12 mouse cellular contexts compared by ENCODE assay signal in the genomic region with DNA sequence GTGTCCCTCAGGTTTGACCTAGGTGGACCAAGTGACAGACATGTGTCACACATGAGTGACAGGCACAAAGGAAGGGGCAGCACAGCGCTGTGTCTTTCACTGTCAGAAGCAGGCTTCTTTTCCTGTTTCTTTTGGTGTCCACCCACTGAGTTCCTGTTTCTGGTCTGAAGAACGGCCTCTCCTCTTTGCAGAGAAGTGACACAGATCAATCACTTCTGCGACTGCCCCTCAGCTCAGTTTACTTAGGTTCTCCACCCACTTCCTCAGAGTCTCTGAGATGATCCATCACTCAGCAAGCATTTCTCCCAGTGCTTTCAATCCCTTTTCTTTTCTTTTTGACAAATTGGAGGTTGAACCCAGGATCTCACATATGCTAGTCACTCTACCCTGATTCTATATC. TPM values are rescaled to one million over a fixed set of nuclear protein-coding genes. Genes with fewer than 3 reads are reported as not detected.
A peak's percentile ranks its signal among the peaks of the same experiment; 100 is the strongest.
DNase-seq lines count a peak whose midpoint lies in the region; ATAC-seq lines count a peak whose summit lies in the region.
"Had no signal": no experiment of that assay in that cellular context is flagged by ENCODE, and none has a peak within 500 bp of the region (broad histone marks: within the 10 kb centered on the region; RNA-seq: fewer than 3 reads in every experiment).

No protein-coding gene starts in this region.

- H3K27ac ChIP-seq in liver, embryonic 15.5 days (replicated peaks): peak overlapping the region; percentile 99
- H3K27ac ChIP-seq in kidney, embryonic 14.5 days (ENCODE audit: low read depth, low read length): no peak overlapping the region
- H3K27ac ChIP-seq: hindbrain, embryonic 14.5 days; lung, embryonic 15.5 days had no signal

- no peaks in the 10 kb centered on the region for H3K36me3 ChIP-seq in liver, embryonic 15.5 days (replicated peaks)
- H3K36me3 ChIP-seq in kidney, embryonic 14.5 days (ENCODE audit: control insufficient read depth, insufficient read depth, low read length): no peaks in the 10 kb centered on the region
- H3K36me3 ChIP-seq: lung, embryonic 15.5 days had no signal

- no peaks in the 10 kb centered on the region for H3K9me3 ChIP-seq in liver, embryonic 15.5 days (replicated peaks)
- H3K9me3 ChIP-seq in kidney, embryonic 14.5 days (ENCODE audit: control insufficient read depth, low read length): no peaks in the 10 kb centered on the region
- H3K9me3 ChIP-seq: lung, embryonic 15.5 days had no signal

- H3K27me3 ChIP-seq in liver, embryonic 15.5 days: no peaks in the 10 kb centered on the region
- no peaks in the 10 kb centered on the region for H3K27me3 ChIP-seq in kidney, embryonic 14.5 days (ENCODE audit: control insufficient read depth, insufficient read depth, low read length)
- H3K27me3 ChIP-seq: lung, embryonic 15.5 days had no signal

- H3K4me2 ChIP-seq in liver, embryonic 15.5 days: no peak overlapping the region
- H3K4me2 ChIP-seq in kidney, embryonic 14.5 days (replicated peaks; ENCODE audit: low read depth, low read length): no peak overlapping the region
- H3K4me2 ChIP-seq: hindbrain, embryonic 14.5 days; lung, embryonic 15.5 days had no signal

- peak; percentile 65 to 67 for DNase-seq in spleen, postnatal 36 days (ENCODE audit: low spot score in 2 of 2)
- DNase-seq in spleen, adult 12 weeks (ENCODE audit: low spot score): no peak
- peak; percentile 41 to 49 for DNase-seq in lung, postnatal 4 days
- DNase-seq in left cerebral cortex, adult 9 months (ENCODE audit: low spot score in 2 of 2): no peak
- DNase-seq in cerebellum, adult 11-12 months: no peak
- DNase-seq: adrenal gland, adult 8-10 months; cerebellum, postnatal 10 days; kidney, adult 8-10 months had no signal

- no peak for ATAC-seq in liver, embryonic 15.5 days (ENCODE audit: insufficient read depth)
- no peak for ATAC-seq in kidney, embryonic 14.5 days (ENCODE audit: low FRiP score, low TSS enrichment)

- H3K4me3 ChIP-seq in liver, embryonic 15.5 days (replicated peaks): no peak overlapping the region
- H3K4me3 ChIP-seq in kidney, embryonic 14.5 days (ENCODE audit: low read length): no peak overlapping the region
- H3K4me3 ChIP-seq: lung, embryonic 15.5 days had no signal

- WGBS in liver, embryonic 15.5 days (ENCODE audit: insufficient replicate concordance): 25% methylated on average over 3 of the region's 3 CpGs
- WGBS in kidney, embryonic 14.5 days: 37% methylated on average over 3 of the region's 3 CpGs

- H3K4me1 ChIP-seq in liver, embryonic 15.5 days (replicated peaks): peaks cover 76% of the 10 kb centered on the region
- no peaks in the 10 kb centered on the region for H3K4me1 ChIP-seq in kidney, embryonic 14.5 days (ENCODE audit: control insufficient read depth, insufficient read depth, low read length)

- H3K9ac ChIP-seq in liver, embryonic 15.5 days: no peak overlapping the region
- no peak overlapping the region for H3K9ac ChIP-seq in kidney, embryonic 14.5 days (ENCODE audit: low read depth, low read length)
- H3K9ac ChIP-seq: hindbrain, embryonic 14.5 days; lung, embryonic 15.5 days had no signal

RNA-seq across cellular contexts. Expression of a gene that starts 24.6 kb away (rescaled TPM):
- 19.9 and 21.1 TPM in 2 replicates for polyA plus RNA-seq in liver, embryonic 15.5 days (2015; fragmentation: Nextera tagmentation; extraction: Ambion mirVana)
- polyA plus RNA-seq in kidney, embryonic 14.5 days (2014; fragmentation: Nextera tagmentation; extraction: Ambion mirVana): 8.8 and 11.8 TPM in 2 replicates

RNA-seq across cellular contexts. Expression of a gene that starts 25.3 kb away (rescaled TPM):
- 1.7 and 2.1 TPM in 2 replicates for polyA plus RNA-seq in liver, embryonic 15.5 days (2015; fragmentation: Nextera tagmentation; extraction: Ambion mirVana)
- polyA plus RNA-seq in kidney, embryonic 14.5 days (2014; fragmentation: Nextera tagmentation; extraction: Ambion mirVana): 12.0 and 14.3 TPM in 2 replicates

RNA-seq across cellular contexts. Expression of a gene that starts 45.7 kb away (rescaled TPM):
- 189 and 201 TPM in 2 replicates for polyA plus RNA-seq in liver, embryonic 15.5 days (2015; fragmentation: Nextera tagmentation; extraction: Ambion mirVana)
- polyA plus RNA-seq in kidney, embryonic 14.5 days (2014; fragmentation: Nextera tagmentation; extraction: Ambion mirVana): 144 and 156 TPM in 2 replicates

RNA-seq across cellular contexts. Expression of a gene that starts 46.4 kb away (rescaled TPM):
- 87.9 and 93.6 TPM in 2 replicates for polyA plus RNA-seq in liver, embryonic 15.5 days (2015; fragmentation: Nextera tagmentation; extraction: Ambion mirVana)
- polyA plus RNA-seq in kidney, embryonic 14.5 days (2014; fragmentation: Nextera tagmentation; extraction: Ambion mirVana): 51.1 and 64.9 TPM in 2 replicates

RNA-seq across cellular contexts. Expression of a gene that starts 49.0 kb away (rescaled TPM):
- 6.8 and 7.8 TPM in 2 replicates for polyA plus RNA-seq in liver, embryonic 15.5 days (2015; fragmentation: Nextera tagmentation; extraction: Ambion mirVana)
- 1.9 and 2.6 TPM in 2 replicates for polyA plus RNA-seq in kidney, embryonic 14.5 days (2014; fragmentation: Nextera tagmentation; extraction: Ambion mirVana)

Comparison
In these comparisons a context has a peak if more than half of its experiments do, and no peak if none do; other contexts are left out.
1. DNase-seq: peak in spleen, postnatal 36 days (2 of 2) and lung, postnatal 4 days (2 of 2); none in spleen, adult 12 weeks (single experiment), left cerebral cortex, adult 9 months (0 of 2) and cerebellum, adult 11-12 months (single experiment).